Mouse (Mus musculus): ENCODE data around the gene B430306N03Rik. TPM values are rescaled to one million over a fixed set of nuclear protein-coding genes. Genes with fewer than 3 reads are reported as not detected.
"Not testable (repeated sequence)": the region's sequence is repeated elsewhere in the genome, so short reads cannot be mapped to it uniquely, and the experiment has no call there.

Gene B430306N03Rik
- total RNA-seq, 2 experiments from 2014 or later = 0.05 TPM; not detected in 1

- DNase-seq (ENCODE audit: low spot score) = no peak
These were observed 14.1 kb upstream of the B430306N03Rik start for GRCm38 (mm10) chr17:48301792-48302191.

- DNase-seq (ENCODE audit: low spot score) = no peak
These were observed 3.8 kb upstream of the B430306N03Rik start for GRCm38 (mm10) chr17:48312124-48312523.

GRCm38 (mm10) chr17:48318686-48319085 is 2.7 kb downstream of the B430306N03Rik start:
- no peak for DNase-seq (ENCODE audit: low spot score)

- no peak for DNase-seq (ENCODE audit: low spot score)
These were observed 5.3 kb downstream of the B430306N03Rik start for GRCm38 (mm10) chr17:48321279-48321678.

GRCm38 (mm10) chr17:48323236-48323635 is 7.3 kb downstream of the B430306N03Rik start:
- no peak for DNase-seq (ENCODE audit: low spot score)

GRCm38 (mm10) chr17:48324258-48324657 is 8.3 kb downstream of the B430306N03Rik start:
- DNase-seq (ENCODE audit: low spot score) = no peak

- no peak for DNase-seq (ENCODE audit: low spot score)
These were observed 9.2 kb downstream of the B430306N03Rik start for GRCm38 (mm10) chr17:48325093-48325492.

GRCm38 (mm10) chr17:48325638-48326037 is 9.7 kb downstream of the B430306N03Rik start:
- no peak for DNase-seq (ENCODE audit: low spot score)

- no peak for DNase-seq (ENCODE audit: low spot score)
These were observed 10.7 kb downstream of the B430306N03Rik start for GRCm38 (mm10) chr17:48326656-48327055.

- no peak for DNase-seq (ENCODE audit: low spot score)
These were observed 16.6 kb downstream of the B430306N03Rik start for GRCm38 (mm10) chr17:48332524-48332923.

GRCm38 (mm10) chr17:48334186-48334585 is 18.2 kb downstream of the B430306N03Rik start:
- DNase-seq (ENCODE audit: low spot score) = no peak

- DNase-seq (ENCODE audit: low spot score) = peak; percentile 65
These were observed 20.9 kb downstream of the B430306N03Rik start for GRCm38 (mm10) chr17:48336857-48337256.

GRCm38 (mm10) chr17:48340267-48340666 is 24.3 kb downstream of the B430306N03Rik start:
- no peak for DNase-seq (ENCODE audit: low spot score)

GRCm38 (mm10) chr17:48341947-48342346 is 26.0 kb downstream of the B430306N03Rik start:
- no peak for DNase-seq (ENCODE audit: low spot score)

- DNase-seq (ENCODE audit: low spot score) = no peak
These were observed 27.1 kb downstream of the B430306N03Rik start for GRCm38 (mm10) chr17:48343065-48343464.

- no peak for DNase-seq (ENCODE audit: low spot score)
These were observed 29.9 kb downstream of the B430306N03Rik start for GRCm38 (mm10) chr17:48345824-48346223.

- no peak for DNase-seq (ENCODE audit: low spot score)
These were observed 30.3 kb downstream of the B430306N03Rik start, which contains the start of gene Trem2 for GRCm38 (mm10) chr17:48346231-48346630. Trem2 (plus strand) TSS chr17:48346401.

- no peak for DNase-seq (ENCODE audit: low spot score)
These were observed 30.9 kb downstream of the B430306N03Rik start for GRCm38 (mm10) chr17:48346834-48347233.

- DNase-seq (ENCODE audit: low spot score) = no peak
These were observed 31.3 kb downstream of the B430306N03Rik start for GRCm38 (mm10) chr17:48347287-48347686.

GRCm38 (mm10) chr17:48350681-48351193 is 34.8 kb downstream of the B430306N03Rik start:
- no peak for DNase-seq (ENCODE audit: low spot score)

GRCm38 (mm10) chr17:48352976-48353375 is 37.0 kb downstream of the B430306N03Rik start:
- DNase-seq (ENCODE audit: low spot score) = not testable (repeated sequence)

GRCm38 (mm10) chr17:48355822-48356221 is 39.9 kb downstream of the B430306N03Rik start:
- no peak for DNase-seq (ENCODE audit: low spot score)

- no peak for DNase-seq (ENCODE audit: low spot score)
These were observed 42.0 kb downstream of the B430306N03Rik start for GRCm38 (mm10) chr17:48357892-48358291.

- DNase-seq (ENCODE audit: low spot score) = no peak
These were observed 43.7 kb downstream of the B430306N03Rik start, which contains the start of gene Treml1 for GRCm38 (mm10) chr17:48359616-48360015. Treml1 (plus strand) TSS chr17:48359916.

All from gastrocnemius, adult 18-20 months (tissue).